Mouse (Mus musculus): ENCODE results near the gene Nup93.

DNA sequence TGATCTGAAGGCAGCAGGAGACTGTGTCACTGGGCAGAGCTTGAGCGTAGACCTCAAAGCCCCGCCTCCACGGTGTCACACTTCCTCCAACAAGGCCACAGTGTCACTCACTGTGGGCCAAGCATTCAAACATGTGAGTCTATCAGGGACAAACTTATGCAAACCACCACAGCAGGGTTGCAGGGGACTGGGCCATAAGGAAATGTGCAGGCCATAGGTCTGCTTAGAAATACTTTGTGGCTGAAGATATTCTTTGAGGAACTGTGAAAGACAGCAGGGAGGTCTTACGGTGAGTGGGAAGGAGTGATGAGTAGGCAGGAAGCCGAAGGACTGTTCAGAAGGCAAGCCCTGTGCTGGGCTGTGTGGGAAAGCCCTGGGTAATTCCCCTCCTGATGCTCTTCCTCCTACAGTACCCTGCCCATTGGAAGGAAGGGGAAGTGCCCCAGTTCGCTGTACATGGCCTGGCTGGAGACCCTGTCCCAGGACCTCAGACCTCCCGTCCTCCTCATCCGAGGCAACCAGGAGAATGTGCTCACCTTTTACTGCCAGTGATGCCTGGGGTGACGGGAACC is 151.1 kb downstream of the Nup93 start:
- no peak for TF ChIP-seq CTCF (IDR thresholded peaks at IDR 0.05; ENCODE audit: low read depth, low read length)
- TF ChIP-seq EP300 (IDR thresholded peaks at IDR 0.05; ENCODE audit: insufficient read depth, low read depth, low read length), result no peak
- TF ChIP-seq POLR2A (IDR thresholded peaks at IDR 0.05; ENCODE audit: insufficient read depth, low read length), result no peak

Data from ES-Bruce4 (cell line).